8 mouse cellular contexts compared by ENCODE assay signal in the genomic region with DNA sequence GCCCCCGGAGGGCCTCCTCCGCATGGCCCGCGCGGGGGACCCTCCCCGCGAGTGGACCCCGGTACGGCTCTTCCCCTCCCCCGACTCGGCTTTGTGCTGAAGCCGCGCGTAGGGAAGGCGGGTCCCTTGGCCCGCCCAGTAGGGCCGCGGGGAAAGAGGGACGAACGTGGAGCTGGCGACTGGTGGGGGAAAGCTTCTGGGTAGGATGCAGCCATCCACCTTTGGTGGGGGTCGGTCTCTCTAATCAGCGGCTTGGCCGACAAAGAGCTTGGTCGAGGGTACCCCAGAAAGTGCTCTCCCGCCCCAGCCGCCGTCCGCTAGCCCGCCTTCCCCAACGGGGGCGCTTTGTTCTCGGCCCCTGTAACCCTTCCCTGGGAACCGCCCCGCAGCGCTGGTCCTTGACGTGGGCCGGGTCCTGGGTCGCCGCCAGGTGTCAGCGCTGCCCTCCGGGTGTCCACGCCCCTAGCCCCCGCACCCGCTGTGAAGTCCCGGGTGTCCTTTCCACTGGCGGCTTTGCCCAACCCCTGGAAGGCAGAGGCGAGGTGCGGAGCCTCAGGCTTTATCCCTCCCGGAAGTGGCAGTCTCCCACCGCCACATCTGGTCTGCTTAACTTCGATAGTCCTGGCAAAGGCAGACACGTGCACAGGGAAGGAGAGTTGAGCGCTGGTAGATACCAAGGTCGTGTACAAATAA. TPM values are rescaled to one million over a fixed set of nuclear protein-coding genes. Genes with fewer than 3 reads are reported as not detected.
DNase-seq lines count a peak whose midpoint lies in the region; ATAC-seq and TF ChIP-seq lines count a peak whose summit lies in the region.

No protein-coding gene starts in this region.

- no peak for TF ChIP-seq CTCF in bone marrow macrophage, adult 2 months (IDR thresholded peaks at IDR 0.05; ENCODE audit: low read depth, low read length)

- TF ChIP-seq POLR2A in bone marrow macrophage, adult 2 months (IDR thresholded peaks at IDR 0.05; ENCODE audit: borderline replicate concordance, low read depth, low read length): no peak

- H3K27me3 ChIP-seq in erythroblast, embryonic 14.5 days (ENCODE audit: control insufficient read depth): peaks cover 42% of the 10 kb centered on the region
- H3K27me3 ChIP-seq in liver, embryonic 16.5 days (ENCODE audit: control insufficient read depth, insufficient read depth, low read depth, low read length): peaks cover 29% of the 10 kb centered on the region
- no peaks in the 10 kb centered on the region for H3K27me3 ChIP-seq in neural tube, embryonic 13.5 days

- H3K9me3 ChIP-seq in erythroblast, embryonic 14.5 days (ENCODE audit: control insufficient read depth, low read length): no peaks in the 10 kb centered on the region; the same call in 1 of the 2 replicates
- H3K9me3 ChIP-seq in liver, embryonic 16.5 days (replicated peaks; ENCODE audit: control insufficient read depth, low read length): no peaks in the 10 kb centered on the region
- H3K9me3 ChIP-seq in neural tube, embryonic 13.5 days: no peaks in the 10 kb centered on the region

- peak overlapping the region; percentile 82 for H3K4me2 ChIP-seq in liver, embryonic 16.5 days (ENCODE audit: low read depth, low read length)
- peak overlapping the region; percentile 98 for H3K4me2 ChIP-seq in neural tube, embryonic 13.5 days

- H3K27ac ChIP-seq in bone marrow macrophage, adult 2 months (ENCODE audit: insufficient read depth, low read depth, low read length): no peak overlapping the region
- H3K27ac ChIP-seq in liver, embryonic 16.5 days (ENCODE audit: low read length): no peak overlapping the region; the same call in 1 of the 2 replicates
- H3K27ac ChIP-seq in neural tube, embryonic 13.5 days (replicated peaks): peak overlapping the region; percentile 78

- DNase-seq in forelimb bud, embryonic 11.5 days (ENCODE audit: low read depth, low spot score): peak; percentile 68
- DNase-seq in induced T-regulatory cell, adult 2 months (ENCODE audit: low read depth): peak; percentile 35
- DNase-seq in thymus, postnatal 36 days: peak; percentile 41 to 59

- no peaks in the 10 kb centered on the region for H3K36me3 ChIP-seq in erythroblast, embryonic 14.5 days (ENCODE audit: control insufficient read depth)
- no peaks in the 10 kb centered on the region for H3K36me3 ChIP-seq in liver, embryonic 16.5 days (ENCODE audit: control insufficient read depth, insufficient read depth)
- no peaks in the 10 kb centered on the region for H3K36me3 ChIP-seq in neural tube, embryonic 13.5 days

- peaks cover 27% of the 10 kb centered on the region for H3K4me1 ChIP-seq in erythroblast, embryonic 14.5 days (ENCODE audit: control insufficient read depth)
- peaks cover 19% of the 10 kb centered on the region for H3K4me1 ChIP-seq in bone marrow macrophage, adult 2 months (ENCODE audit: control insufficient read depth, insufficient read depth, low read length)
- H3K4me1 ChIP-seq in liver, embryonic 16.5 days (ENCODE audit: control insufficient read depth, low read depth, low read length): peaks cover 10% of the 10 kb centered on the region
- H3K4me1 ChIP-seq in neural tube, embryonic 13.5 days (replicated peaks): peaks cover 16% of the 10 kb centered on the region

- 1% methylated on average over 55 of the region's 55 CpGs for whole genome bisulfite sequencing in liver, embryonic 16.5 days (ENCODE audit: insufficient replicate concordance)
- WGBS in neural tube, embryonic 13.5 days: under 1% methylated on average over 52 of the region's 55 CpGs

- H3K9ac ChIP-seq in liver, embryonic 16.5 days (ENCODE audit: low read depth, low read length): peak overlapping the region; percentile 54
- peak overlapping the region; percentile 80 for H3K9ac ChIP-seq in neural tube, embryonic 13.5 days

- ATAC-seq in erythroblast, adult 5-6 weeks (replicated peaks; ENCODE audit: low FRiP score, poor library complexity, severe bottlenecking): no peak
- peak; percentile 38 for ATAC-seq in liver, embryonic 16.5 days (ENCODE audit: low read depth)
- ATAC-seq in neural tube, embryonic 13.5 days (ENCODE audit: low read depth): peak; percentile 60

- peak overlapping the region; percentile 67 for H3K4me3 ChIP-seq in erythroblast, embryonic 14.5 days (replicated peaks)
- H3K4me3 ChIP-seq in bone marrow macrophage, adult 2 months (ENCODE audit: insufficient read depth, low read length): peak overlapping the region; percentile 92
- H3K4me3 ChIP-seq in liver, embryonic 16.5 days (ENCODE audit: low read depth, low read length): peak overlapping the region; percentile 71
- peak overlapping the region; percentile 79 for H3K4me3 ChIP-seq in neural tube, embryonic 13.5 days

RNA-seq across cellular contexts. Expression of gene Sdc1, which starts 1.5 kb away (rescaled TPM):
- polyA plus RNA-seq in erythroblast, embryonic 14.5 days (2012): 0.07 and 0.23 TPM in 2 replicates
- total RNA-seq in erythroblast, adult 5-6 weeks (2015; ENCODE audit: low replicate concordance): 1.2 TPM in 1 of 2 replicates, not detected in the other
- total RNA-seq in erythroblast, adult 5-6 weeks (2017; ENCODE audit: low replicate concordance): 0.98 TPM in 1 of 2 replicates, not detected in the other
- polyA plus RNA-seq in bone marrow macrophage, adult 2 months (2012; ENCODE audit: insufficient read depth, insufficient read length, missing spikeins): 10.9 and 13.0 TPM in 2 replicates
- 24.8 and 25.6 TPM in 2 replicates for polyA plus RNA-seq in liver, embryonic 16.5 days (2015; fragmentation: Nextera tagmentation; extraction: Ambion mirVana)
- polyA plus RNA-seq in neural tube, embryonic 13.5 days (2015; fragmentation: Nextera tagmentation; extraction: Ambion mirVana): 17.8 and 25.9 TPM in 2 replicates
